Mouse (Mus musculus) layer of hippocampus, adult 8-10 months (tissue): ENCODE data around the gene Bnip3. TPM values are rescaled to one million over a fixed set of nuclear protein-coding genes. Genes with fewer than 3 reads are reported as not detected.

Experiments
- DNase-seq, 2 experiments: peaks; one replicate each; pipeline ENCODE4 v3.0.0; 2022; ENCODE audit warnings: low spot score in 2 of 2
- total RNA-seq, 4 experiments: library from RNA; stranded (reverse); gene quantifications; 2 replicates each; pipeline ENCODE4 v1.2.4; 2022

Gene Bnip3
- total RNA-seq, result 100 to 1,000 TPM; 112 to 124 (median 117) TPM

GRCm38 (mm10) chr7:138909277-138910192, at the start of gene Bnip3:
TSS of gene Bnip3 (minus strand) at chr7:138909519.
- peak; percentile 76 to 78 for DNase-seq

GRCm38 (mm10) chr7:138957106-138957505, 47.8 kb upstream of the Bnip3 start:
- no peak for DNase-seq

DNA sequence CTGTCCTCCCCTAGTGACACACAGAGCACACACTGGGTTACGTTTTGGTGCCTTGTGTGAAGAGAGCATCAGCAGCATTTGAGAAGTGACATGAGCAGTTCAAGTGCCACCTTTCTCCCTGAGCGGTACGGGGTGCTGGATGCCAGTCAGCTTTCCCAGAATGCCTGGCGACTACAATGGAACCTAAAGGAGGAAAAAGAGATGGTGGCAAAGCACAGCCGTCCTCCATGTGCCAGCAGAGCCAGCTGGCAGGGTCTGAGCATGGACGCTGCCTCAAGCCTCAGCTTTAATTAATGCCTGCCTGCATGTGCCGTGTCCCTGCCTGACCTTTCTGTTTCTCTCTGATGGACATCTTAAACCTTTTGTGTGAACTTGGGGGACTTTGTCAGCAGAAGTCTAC, 46.5 kb upstream of the Bnip3 start:
- DNase-seq, result no peak

DNA sequence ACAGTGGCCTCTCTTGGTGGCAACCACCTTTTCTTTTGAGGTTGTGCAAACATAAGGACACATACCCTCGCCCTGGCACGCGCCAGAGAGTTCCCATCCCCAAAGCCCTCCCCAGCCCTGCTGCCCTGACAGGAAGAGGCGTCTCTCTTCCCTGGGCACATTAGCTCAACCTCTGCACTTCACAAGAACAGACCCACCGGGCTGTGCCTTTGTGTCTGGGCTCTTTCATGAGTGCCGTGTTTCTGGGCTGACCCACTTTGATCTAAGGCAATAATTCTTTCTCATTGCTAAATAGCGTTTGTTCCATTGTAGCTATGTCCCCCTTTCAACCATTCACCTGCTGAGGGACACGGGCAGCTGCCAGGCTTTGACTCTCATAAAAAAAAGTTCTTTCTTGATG, 39.0 kb upstream of the Bnip3 start:
- DNase-seq, result no peak

- DNase-seq, result no peak
Measured at GRCm38 (mm10) chr7:138947741-138948140, 38.4 kb upstream of the Bnip3 start.

DNA sequence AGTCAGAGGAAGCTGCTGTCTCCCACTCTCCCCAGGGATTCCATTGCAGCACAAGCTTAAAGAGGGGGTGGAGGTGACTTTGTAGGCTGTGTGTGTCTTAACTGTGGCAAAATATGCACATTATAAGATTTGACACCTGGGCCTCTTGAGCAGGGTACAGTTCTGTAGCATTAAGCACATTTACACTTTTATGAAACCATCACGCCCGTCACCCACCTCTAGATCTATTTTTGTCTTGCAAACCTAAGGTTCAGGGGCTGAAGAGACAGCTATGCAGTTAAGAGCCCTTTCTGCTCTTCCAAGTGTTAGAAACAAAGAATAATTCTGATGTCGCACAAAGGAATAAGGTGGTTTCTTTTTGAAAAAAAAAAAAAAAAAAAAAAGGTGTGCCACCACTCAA, 36.3 kb upstream of the Bnip3 start:
- no peak for DNase-seq

DNA sequence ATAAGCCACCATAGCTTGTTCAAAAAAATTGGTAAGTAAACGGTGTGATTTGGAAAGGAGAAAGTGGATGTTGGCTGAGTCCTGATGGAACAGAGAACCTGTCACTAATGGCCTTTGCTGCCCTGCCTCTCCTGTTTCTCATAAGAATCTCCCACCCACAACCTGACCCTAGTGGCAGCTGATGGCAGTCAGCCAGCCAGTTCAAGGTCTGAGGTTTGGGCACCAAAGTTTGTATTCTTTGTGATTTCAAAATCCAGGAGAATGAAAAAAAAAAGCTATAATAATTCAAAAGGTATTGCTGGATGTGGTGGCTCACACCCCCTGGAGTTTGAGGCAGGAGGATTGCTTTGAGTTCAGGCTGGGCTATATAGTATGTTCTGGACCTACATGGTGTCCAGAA, 33.0 kb upstream of the Bnip3 start:
- DNase-seq, result no peak

DNA sequence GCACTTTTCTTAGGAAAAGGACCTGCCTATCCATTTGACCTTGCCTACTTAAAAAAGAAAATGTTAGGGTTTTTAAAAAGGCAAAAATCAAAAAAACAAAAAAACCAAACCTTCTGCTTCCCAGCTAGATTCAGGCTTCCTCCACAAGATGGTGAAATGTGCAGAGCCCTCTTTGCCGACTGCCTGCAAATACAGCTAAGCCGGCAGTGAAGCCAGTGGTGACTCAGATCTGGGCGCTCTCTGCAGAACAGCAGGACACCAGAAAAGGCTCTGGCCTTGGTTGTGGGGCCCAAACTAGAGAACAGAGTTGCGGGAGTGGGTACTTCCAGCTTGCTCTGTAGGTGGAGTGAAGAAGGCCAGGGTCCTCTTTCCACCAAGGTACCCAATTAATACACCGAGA, 32.3 kb upstream of the Bnip3 start:
- no peak for DNase-seq

DNA sequence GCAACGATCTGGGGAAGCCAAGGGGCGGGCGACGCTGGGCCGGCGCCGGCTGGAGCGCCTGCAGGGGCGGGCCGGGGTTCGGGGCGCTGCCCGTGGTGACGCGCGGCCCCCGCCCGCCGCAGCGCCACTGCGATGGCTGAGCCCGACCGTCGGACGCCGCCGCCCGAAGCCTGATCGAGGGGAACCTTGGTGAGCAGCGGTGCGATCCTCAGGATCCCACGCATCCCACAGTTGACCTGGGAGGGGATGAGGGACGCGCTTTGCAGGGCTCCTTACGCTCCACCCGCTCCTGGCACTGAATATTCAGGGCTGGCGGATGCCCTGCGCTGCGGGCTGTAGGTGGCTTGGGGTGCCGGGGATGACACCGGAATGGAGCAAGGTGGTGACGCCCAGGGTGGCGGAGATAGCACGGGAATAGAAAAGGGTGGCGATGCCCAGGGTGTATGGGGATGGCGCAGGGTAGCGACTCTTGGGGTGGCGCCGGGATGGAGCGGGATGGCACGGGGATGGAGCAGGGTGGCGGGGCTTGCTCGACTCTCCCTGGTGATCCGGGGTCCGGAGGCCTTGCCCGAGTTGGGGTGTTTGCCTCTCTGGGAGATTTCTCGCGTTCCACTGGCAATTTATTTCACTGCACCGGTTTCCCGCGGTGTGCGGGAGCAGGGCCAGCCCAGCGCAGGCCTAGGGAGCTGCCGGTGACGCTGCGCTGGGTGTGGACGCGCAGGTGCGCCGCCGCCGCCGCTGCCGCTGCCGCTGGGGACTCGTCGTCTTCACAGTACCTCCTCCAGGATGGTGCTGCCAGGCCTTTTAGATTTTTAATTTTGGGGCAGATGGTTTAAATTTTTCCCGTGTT, 31.5 kb upstream of the Bnip3 start, which contains the start of gene Jakmip3:
Jakmip3 (plus strand) TSS at position 119 of the 850 bp plus-strand sequence.
- DNase-seq, result peak; percentile 56 to 63

DNA sequence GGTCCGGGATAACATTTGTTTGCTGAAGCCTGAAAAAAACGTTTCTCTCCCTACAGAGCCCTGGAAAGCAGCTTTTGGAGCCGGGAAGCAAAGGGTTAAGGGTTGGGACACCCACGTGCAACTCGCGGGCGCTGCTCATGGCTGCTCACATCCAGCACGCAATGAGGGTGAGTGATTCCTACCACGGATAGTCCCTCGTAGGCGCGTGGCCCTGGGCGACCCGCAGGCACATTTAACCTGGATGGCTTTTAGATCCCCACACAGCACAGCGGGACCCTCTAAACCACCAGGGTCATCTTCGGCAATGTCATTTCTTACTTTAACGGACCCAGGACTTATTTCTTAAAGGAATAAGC, 30.9 kb upstream of the Bnip3 start:
- DNase-seq, result peak; percentile 66 to 68

GRCm38 (mm10) chr7:138938991-138939390, 29.7 kb upstream of the Bnip3 start:
- DNase-seq, result no peak

- no peak for DNase-seq
Measured at GRCm38 (mm10) chr7:138934523-138934922, 25.2 kb upstream of the Bnip3 start.

GRCm38 (mm10) chr7:138928456-138928855, 19.1 kb upstream of the Bnip3 start:
- DNase-seq, result no peak

DNA sequence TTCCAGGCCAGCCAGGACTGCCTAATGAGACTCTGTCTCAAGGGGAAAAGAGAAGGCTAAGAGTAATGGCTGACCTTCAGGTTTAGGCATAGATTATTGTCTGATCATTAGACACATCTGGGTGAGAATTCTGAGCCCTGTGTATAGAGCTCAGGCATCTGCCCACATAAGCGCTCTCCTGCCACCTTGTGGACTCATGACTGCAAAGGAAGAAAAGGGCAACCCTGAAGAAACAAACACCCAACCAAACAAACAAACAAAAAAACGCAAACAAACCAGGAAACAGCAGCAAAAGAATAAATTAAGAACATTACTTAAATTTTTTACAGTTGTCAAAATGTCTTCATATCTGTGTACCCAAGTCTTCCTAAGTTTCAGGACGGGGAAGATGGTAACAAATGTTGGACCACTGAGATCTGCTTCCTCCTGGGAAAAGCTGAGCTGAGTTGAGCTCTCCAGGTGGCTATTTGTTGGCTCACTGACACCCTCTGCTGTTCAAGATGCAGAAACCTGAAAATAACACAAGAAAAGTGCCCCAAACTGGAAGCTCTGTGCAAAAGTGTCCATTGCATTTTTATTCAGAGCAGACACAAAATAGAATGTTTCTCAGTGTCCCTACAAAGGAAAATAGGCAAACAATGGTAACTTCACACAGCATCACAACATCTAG, 14.6 kb upstream of the Bnip3 start:
- DNase-seq, result no peak

GRCm38 (mm10) chr7:138921611-138922010, 12.3 kb upstream of the Bnip3 start:
- no peak for DNase-seq

DNA sequence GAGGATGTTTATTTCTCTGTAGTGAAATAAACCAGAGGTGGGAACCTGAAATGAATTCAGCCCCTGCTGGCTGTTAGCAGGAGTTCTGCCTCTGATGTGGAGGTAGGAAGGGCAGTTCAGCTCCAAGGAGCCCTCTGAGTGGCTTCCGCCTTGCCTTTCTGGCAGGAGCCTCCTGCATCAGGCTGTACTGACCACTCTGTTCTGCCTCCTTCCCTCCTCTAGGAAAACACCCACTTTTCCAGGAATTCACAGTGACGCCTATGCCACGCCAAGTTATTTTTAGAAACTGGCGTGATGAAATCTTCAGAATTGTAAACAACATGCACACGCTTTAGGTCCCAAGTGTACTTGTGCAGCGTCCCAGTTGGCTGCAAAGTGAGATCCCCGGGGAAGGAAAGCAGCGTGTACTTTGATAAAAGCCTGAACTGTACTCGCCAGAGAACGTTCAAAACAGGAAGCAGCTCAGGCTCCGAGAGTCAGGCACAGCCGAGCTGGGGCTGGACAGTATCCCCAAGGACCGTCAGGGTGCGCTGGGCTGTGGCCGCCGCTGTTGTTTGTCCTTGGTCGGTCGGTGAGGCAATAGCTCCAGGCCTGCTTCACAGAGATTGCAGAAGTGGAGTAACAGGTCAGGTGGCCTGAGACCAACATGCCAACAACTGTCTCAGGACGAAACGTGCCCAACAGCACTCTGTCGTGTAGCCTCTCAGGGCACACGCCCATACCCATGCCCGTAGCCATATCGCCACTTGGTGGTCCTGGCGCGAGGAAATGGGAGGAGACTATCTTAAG, 10.0 kb upstream of the Bnip3 start:
- no peak for DNase-seq

GRCm38 (mm10) chr7:138913616-138914015, 4.3 kb upstream of the Bnip3 start:
- no peak for DNase-seq

- no peak for DNase-seq
Measured at GRCm38 (mm10) chr7:138910193-138910562, 859 bp upstream of the Bnip3 start.

- no peak for DNase-seq
Measured at GRCm38 (mm10) chr7:138908768-138909276, 497 bp downstream of the Bnip3 start.

DNA sequence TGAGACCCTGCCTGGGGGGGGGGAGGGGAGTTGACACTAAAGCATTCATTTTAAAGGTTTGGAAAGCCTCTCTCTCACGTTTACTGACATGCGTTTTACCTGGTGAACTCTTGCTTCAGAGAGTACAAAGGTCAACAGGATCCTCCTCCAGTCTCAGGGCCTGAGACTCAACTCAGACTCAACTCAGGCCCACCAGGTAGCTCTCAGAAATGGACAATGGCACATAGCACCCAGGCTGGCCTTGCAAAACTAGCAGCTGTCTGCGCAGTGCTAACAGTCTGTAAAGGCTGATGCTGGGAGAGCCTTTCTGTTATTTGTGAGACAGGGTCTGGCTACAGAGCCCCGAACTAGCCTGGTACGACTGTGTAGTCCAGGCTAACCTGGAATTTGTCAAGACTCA, 1.3 kb downstream of the Bnip3 start:
- DNase-seq, result no peak

DNA sequence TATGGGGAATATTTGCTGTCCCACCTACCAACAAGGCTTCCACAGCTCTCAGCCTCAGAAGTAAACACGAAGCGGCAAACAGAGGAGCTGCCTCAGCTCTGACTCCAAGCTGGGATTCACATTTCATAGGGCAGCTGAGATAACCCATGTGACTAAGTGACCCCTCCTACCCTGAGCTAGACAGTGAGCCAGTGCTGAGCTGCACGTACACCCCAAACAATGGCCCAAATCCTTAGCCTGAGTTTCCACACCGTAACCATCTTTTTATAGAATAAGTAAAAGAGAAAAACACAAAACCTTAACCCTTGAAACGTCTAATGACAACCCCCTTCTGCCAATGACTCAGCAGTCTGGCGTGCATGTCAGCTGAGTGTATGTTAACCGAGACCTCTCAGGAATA, 2.3 kb downstream of the Bnip3 start:
- peak; percentile 26 to 35 for DNase-seq
